Mouse (Mus musculus): ENCODE data around the gene Mapk8ip1. TPM values are rescaled to one million over a fixed set of nuclear protein-coding genes. Genes with fewer than 3 reads are reported as not detected.

Mapk8ip1 gene
- 2.2 and 2.3 TPM in 2 replicates for polyA plus RNA-seq (2012; rRNA removed)

GRCm38 (mm10) chr2:92401091-92401561, at the start of gene Mapk8ip1:
Mapk8ip1 (minus strand) TSS chr2:92401263.

GRCm38 (mm10) chr2:92433578-92434374, 32.7 kb upstream of the Mapk8ip1 start, which contains the start of gene Cry2:
Cry2 (minus strand) TSS chr2:92434043.

GRCm38 (mm10) chr2:92381901-92382588, 19.0 kb downstream of the Mapk8ip1 start, which contains the start of gene 1700029I15Rik:
1700029I15Rik (plus strand) TSS chr2:92382538.

GRCm38 (mm10) chr2:92374514-92374913, 26.5 kb downstream of the Mapk8ip1 start, which contains the start of the genes Pex16 and Large2:
Pex16 (plus strand) TSS chr2:92374676.
Large2 (minus strand) TSS chr2:92374869.

Other genes with a start within 250 kb of the Mapk8ip1 start
- 40.6 and 42.0 TPM in 2 replicates for gene Pex16, start 26.6 kb downstream of the Mapk8ip1 start, polyA plus RNA-seq (2012; rRNA removed)
- gene Large2, start 26.4 kb downstream of the Mapk8ip1 start, polyA plus RNA-seq (2012; rRNA removed): 7.0 and 9.7 TPM in 2 replicates
- 2.5 and 2.9 TPM in 2 replicates for gene 1700029I15Rik, start 18.7 kb downstream of the Mapk8ip1 start, polyA plus RNA-seq (2012; rRNA removed)
- 10.8 and 14.1 TPM in 2 replicates for gene Cry2, start 32.8 kb upstream of the Mapk8ip1 start, polyA plus RNA-seq (2012; rRNA removed)
- gene Slc35c1, start 59.3 kb upstream of the Mapk8ip1 start, polyA plus RNA-seq (2012; rRNA removed): 9.2 and 9.6 TPM in 2 replicates
- 0.14 and 0.22 TPM in 2 replicates for gene Chst1, start 198.4 kb upstream of the Mapk8ip1 start, polyA plus RNA-seq (2012; rRNA removed)

Data from liver, embryonic 18 days (tissue).